Mouse (Mus musculus): ENCODE data around the gene Cebpb. TPM values are rescaled to one million over a fixed set of nuclear protein-coding genes. Genes with fewer than 3 reads are reported as not detected.
"Not testable (repeated sequence)": the region's sequence is repeated elsewhere in the genome, so short reads cannot be mapped to it uniquely, and the experiment has no call there.

The Cebpb gene
- polyA plus RNA-seq (2012; rRNA removed): 45.2 and 73.4 TPM in 2 replicates

DNA sequence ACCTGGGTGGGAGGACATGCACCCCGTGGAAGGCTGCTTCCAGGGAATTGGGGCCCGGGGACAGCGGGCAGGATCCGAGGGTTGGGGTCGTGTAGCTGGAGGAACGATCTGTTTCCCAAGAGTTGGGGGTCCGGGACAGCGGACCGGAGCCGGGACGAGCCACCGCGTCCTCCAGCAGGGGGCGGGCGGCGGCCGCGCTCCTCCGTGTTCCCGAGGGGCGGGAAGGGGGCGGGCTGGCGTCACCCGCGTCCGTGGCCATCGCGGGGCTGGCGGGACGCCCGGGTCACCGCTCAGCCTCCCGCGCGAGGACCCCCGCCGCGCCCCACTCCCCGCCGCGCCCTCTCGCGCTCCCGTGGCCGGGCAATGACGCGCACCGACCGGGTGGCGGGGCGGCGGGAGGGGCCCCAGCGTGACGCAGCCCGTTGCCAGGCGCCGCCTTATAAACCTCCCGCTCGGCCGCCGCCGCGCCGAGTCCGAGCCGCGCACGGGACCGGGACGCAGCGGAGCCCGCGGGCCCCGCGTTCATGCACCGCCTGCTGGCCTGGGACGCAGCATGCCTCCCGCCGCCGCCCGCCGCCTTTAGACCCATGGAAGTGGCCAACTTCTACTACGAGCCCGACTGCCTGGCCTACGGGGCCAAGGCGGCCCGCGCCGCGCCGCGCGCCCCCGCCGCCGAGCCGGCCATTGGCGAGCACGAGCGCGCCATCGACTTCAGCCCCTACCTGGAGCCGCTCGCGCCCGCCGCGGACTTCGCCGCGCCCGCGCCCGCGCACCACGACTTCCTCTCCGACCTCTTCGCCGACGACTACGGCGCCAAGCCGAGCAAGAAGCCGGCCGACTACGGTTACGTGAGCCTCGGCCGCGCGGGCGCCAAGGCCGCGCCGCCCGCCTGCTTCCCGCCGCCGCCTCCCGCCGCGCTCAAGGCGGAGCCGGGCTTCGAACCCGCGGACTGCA, at the start of gene Cebpb:
Cebpb (plus strand) TSS at position 418 of the 954 bp plus-strand sequence.
- under 1% methylated on average over 119 of the region's 147 CpGs for WGBS
- DNase-seq (ENCODE audit: low read depth, low spot score): no peak

DNA sequence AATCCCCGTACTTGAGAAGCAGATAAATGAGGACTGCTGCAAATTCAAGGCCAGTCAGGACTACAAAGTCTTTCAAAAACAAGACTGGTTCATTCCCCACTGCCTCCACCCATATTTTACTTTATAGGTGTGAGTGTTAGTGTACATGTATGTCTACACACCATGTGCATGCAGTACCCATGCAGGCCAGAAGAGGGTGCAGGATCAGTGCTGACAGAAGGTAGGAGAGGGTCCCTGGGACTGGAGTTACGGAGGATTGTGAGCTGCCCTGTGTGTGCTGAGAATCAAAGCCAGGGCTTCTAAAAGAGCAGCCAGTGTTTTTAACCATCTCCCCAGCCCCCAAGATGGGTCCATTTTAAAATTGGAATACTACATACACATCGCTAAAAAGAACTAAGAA, 48.4 kb upstream of the Cebpb start:
- WGBS: 84% methylated on average over 3 of the region's 3 CpGs
- no peak for DNase-seq (ENCODE audit: low read depth, low spot score)

DNA sequence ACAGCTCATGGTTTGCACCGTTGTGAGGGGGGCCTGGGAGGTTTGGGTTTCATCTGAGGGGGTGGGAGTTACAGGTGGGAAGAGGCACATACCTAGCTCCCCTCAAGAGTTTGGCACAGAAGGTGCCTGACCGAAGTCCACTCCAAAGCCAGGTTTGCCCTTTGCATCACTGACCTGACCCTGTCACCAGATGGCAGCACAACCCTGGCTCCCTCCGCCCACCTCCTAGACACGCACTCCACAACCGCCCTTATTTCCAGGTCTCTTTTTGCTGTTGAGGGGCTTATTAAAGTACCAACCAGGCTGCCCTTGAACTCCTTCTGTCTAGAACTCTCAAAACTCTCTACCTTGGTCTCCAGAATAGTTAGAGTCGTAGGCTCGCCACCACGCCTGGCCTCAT, 47.4 kb upstream of the Cebpb start:
- DNase-seq (ENCODE audit: low read depth, low spot score): no peak
- WGBS: 30% methylated on average over 8 of the region's 8 CpGs

GRCm38 (mm10) chr2:167642164-167642563, 46.6 kb upstream of the Cebpb start:
- 83% methylated on average over 6 of the region's 6 CpGs for WGBS
- DNase-seq (ENCODE audit: low read depth, low spot score): no peak

DNA sequence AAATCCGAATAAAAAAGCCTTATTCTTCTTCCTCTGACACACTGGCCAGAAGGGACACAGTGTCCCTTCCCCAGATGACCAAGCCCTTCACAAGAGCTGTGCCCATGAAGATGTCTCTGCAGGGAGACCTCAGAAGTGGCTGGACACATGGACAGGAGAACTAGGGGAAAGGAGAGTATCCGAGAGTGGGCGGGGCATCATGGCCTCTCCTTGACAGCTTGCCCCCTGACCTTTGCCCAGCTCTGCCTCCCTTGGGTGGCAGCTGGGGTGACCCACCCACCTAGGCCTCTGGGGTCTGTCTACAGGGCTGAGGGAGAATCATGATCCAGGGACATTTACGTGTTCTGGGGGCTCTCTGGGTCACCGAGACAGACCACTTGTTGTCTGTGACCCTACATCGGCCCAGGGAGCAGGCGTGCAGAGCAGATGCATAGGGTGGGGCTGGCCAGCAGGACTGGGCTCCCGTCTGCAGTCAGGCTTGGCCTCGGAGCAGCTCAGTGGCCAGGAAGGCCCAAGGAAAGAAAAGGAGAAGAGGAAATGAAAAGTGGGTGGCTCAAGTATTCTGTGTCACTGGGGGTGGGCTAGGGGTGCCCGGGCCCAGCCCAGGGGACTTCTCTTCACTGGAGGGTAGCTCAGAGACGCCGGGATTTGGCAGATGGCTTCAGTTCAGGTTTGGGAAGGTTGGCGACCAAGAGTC, 45.2 kb upstream of the Cebpb start:
- 70% methylated on average over 13 of the region's 13 CpGs for WGBS
- not testable (repeated sequence) for DNase-seq (ENCODE audit: low read depth, low spot score)

- DNase-seq (ENCODE audit: low read depth, low spot score): no peak
- 80% methylated on average over 4 of the region's 4 CpGs for WGBS
These were observed 42.3 kb upstream of the Cebpb start for GRCm38 (mm10) chr2:167646411-167646810.

DNA sequence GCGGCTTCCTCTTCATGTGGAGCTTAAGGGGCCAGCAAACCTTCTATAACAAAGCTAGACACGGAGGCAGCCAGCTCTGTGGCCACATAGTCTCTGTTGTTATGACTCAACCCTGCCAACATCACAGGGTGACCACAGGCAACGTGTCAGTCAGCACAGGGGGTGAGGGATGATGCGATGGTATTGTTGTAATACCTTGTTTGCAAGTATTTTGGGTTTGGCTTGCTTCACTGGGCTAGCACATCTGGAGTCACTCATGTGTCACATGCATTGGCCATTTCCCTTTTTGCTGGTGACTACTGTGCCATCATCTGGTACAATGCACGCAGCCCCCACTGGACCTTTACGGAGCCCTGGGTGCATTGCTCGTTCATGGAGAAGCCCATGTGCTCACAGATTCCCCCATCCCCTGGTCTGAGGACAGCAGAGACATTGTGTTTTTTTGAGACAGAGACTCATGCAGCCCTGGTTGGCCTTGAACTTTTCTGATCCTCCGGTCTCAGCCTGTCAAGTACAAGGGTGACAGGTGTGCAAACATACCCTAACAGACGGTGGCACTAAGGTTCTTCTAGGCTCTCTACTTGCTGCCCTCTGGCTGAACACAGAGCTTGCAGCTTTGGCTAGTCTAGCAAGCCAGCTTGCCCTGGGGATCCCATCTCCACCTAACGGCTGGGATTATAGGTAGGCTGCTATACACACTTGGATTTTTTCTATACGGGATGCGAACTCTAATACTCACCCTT, 39.3 kb upstream of the Cebpb start:
- no peak for DNase-seq (ENCODE audit: low read depth, low spot score)
- 84% methylated on average over 12 of the region's 12 CpGs for WGBS

- no peak for DNase-seq (ENCODE audit: low read depth, low spot score)
- 84% methylated on average over 9 of the region's 9 CpGs for WGBS
These were observed 37.1 kb upstream of the Cebpb start for GRCm38 (mm10) chr2:167651622-167652021.

- 31% methylated on average over 7 of the region's 7 CpGs for WGBS
- DNase-seq (ENCODE audit: low read depth, low spot score): no peak
These were observed 36.0 kb upstream of the Cebpb start for GRCm38 (mm10) chr2:167652694-167653093.

- WGBS: 91% methylated on average over 10 of the region's 10 CpGs
- no peak for DNase-seq (ENCODE audit: low read depth, low spot score)
These were observed 33.7 kb upstream of the Cebpb start for GRCm38 (mm10) chr2:167654911-167655600.

DNA sequence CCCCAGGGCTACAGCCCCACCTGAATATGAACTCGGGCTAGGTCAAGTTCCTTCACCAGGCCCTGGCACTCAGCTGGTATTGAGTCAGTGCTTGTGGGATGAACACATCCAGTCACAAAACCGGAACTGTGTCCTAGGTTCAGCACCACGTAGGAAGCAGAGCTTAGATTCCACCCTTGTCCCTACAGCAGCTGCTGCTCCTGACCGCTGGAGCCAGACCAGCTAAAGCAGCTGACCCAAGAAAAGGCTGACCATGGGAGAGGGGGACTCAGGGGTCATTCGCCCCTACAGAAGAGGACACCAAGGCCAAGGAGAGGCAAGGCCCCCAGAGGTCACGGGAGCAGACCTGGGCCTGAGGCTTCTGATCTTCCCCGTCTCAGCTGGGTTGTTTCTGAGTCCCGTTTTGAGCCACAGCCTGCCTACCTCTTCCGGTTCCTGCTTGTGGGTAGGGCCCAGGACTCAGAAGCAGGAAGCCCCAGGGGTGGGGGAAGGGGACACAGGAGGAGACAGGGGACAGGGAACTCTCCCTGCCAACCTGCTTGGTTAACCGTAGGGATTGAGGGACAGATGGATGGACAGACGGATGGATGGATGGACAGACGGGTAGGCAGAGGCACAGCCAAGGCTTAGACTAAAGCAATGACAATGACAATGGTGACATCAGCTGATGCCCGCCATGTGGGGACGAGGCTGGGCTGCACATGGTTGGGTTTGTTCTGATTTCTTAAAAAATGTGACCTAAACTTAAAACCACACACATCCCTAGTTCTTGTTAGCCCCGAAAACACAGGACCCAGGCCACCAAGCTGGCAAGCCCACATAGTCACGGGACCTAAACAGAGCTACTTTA, 31.9 kb upstream of the Cebpb start:
- WGBS: 80% methylated on average over 16 of the region's 16 CpGs
- no peak for DNase-seq (ENCODE audit: low read depth, low spot score)

DNA sequence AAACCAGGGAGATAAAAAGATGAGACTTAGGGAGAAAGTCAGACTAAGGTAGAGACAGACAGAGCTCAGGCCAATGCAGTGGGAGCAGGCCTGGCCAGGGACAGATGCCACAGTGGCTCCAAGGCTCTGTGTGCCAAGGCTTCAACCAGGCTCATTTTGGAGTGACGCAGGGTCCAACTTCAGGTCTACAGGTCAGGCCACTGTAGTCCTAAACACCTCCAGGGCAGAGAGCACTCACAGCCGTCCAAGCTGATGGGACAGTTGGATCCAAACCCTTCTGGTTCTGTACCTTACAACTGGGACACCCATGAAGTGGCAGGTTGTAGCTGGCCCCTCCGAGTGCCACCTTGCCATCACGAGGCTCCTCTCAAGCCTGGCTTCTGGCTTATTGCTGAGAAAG, 30.7 kb upstream of the Cebpb start:
- WGBS: 93% methylated on average over 4 of the region's 4 CpGs
- DNase-seq (ENCODE audit: low read depth, low spot score): no peak

GRCm38 (mm10) chr2:167658712-167659111, 30.0 kb upstream of the Cebpb start:
- no peak for DNase-seq (ENCODE audit: low read depth, low spot score)
- WGBS: 84% methylated on average over 11 of the region's 11 CpGs

DNA sequence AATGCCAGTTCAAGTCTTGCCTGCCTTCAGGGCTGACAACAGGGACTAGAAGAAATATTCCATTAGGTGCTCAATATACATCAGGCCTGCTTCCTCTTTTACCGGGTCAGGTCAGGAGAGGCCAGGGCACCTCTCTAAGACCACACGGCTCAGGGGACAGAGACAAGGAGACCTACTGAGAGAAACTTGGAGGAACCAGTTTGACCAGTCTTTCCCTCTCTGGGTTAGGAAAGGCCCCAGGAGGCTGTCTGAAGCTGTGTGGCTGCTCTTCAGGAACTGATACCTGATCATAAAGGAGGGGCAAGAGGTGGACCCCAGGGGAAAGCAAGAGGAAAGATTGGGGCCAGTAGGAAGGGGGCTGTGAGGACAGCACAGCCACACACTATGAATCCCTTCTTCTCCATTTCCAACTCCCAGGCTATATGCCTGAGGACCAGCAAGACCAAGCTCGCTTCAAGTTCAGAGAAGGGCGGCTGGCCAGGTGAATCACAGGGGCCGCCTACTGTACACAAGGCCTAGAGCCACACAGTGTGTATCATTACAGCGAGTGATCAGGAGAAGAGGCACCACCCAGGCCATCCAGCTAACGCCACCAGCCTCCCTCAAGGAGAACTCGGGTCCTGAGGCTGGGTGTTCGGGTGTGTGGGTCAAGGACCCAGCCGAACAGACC, 29.4 kb upstream of the Cebpb start:
- 26% methylated on average over 10 of the region's 10 CpGs for WGBS
- no peak for DNase-seq (ENCODE audit: low read depth, low spot score)

DNA sequence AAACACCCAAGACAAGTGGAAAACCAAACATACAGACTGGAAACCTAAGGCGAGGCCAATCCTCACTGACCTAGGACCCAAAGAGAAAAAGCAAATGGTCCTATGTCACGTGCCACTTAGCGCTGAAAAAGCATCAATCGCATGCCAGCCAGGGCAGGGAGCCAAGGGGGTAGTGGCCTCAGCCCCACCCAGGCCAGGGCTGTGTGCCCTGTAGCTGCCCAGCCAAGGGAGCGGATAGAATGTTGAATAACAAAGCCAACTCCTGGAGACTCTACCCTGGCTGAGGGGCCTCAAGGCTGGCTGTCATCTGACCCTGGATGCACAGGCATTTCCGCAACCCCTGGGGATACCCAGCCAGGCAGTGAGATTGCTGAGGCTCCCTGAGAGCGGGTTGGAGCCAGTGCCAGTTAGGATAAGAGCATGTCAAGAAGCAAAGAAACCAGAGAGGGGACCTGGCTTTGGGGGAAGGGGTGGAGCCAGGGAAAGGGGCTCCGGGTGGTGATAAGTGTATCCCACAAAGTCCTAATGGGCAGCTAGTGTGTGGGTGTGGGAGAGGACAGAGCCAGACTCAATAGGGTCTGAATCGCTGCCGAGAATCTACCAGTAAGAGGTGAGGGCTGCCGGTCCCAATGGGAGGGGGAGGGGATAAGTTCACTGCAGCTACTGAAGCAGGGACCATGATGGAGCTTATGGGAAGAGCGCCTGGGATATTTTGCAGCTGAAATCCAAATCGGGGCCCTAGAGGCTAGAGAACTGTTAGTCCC, 28.7 kb upstream of the Cebpb start:
- 12% methylated on average over 13 of the region's 13 CpGs for WGBS
- no peak for DNase-seq (ENCODE audit: low read depth, low spot score)

DNA sequence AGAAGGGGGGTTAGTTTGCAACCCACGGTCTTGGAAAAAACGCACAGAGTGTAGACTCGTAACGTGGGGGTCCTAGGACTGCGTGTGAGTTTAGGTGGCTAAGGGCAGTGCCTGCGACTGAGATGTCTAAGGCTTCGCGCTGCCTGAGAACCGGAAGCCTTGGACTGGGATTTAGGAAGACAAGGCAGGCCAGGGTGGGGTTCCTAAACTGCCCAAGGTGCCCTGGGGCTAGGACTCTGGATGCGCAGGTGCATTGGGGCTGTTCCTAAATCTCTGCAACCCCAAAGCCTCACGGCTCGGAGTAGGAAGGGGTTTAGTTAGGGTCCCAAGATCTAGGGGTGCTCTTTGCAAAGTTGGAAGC, 28.1 kb upstream of the Cebpb start:
- 2% methylated on average over 12 of the region's 12 CpGs for WGBS
- DNase-seq (ENCODE audit: low read depth, low spot score): no peak
